Mouse (Mus musculus) neural tube, embryonic 12.5 days (tissue): Measurements from ENCODE around the gene Pald1. TPM values are rescaled to one million over a fixed set of nuclear protein-coding genes. Genes with fewer than 3 reads are reported as not detected.

ENCODE experiments used
- ATAC-seq: fragments of 200-750 bp; cut with Nextera tagmentation; 2 replicates; pipeline ENCODE4 v1.8.0; 2017; ENCODE audit warnings: low read depth, mild to moderate bottlenecking, moderate TSS enrichment, moderate library complexity; ENCODE audit not compliant: low FRiP score
- H3K27ac ChIP-seq: fragments of 300-500 bp; sonication (generic); 2 replicates; pipeline ENCODE4 v1.5.1; 2016
- H3K27me3 ChIP-seq: fragments of 300-500 bp; sonication (generic); replicated peaks from 2 replicates; pipeline ENCODE4 v1.6.1; 2016; ENCODE audit warnings: mild to moderate bottlenecking
- H3K36me3 ChIP-seq: fragments of 300-500 bp; sonication (generic); 2 replicates; pipeline ENCODE4 v1.6.1; 2016; ENCODE audit warnings: mild to moderate bottlenecking
- H3K4me1 ChIP-seq: fragments of 300-500 bp; sonication (generic); 2 replicates; pipeline ENCODE4 v1.6.1; 2016
- H3K4me2 ChIP-seq: fragments of 300-500 bp; sonication (generic); replicated peaks from 2 replicates; pipeline ENCODE4 v1.6.1; 2016; ENCODE audit warnings: mild to moderate bottlenecking
- H3K4me3 ChIP-seq: fragments of 300-500 bp; sonication (generic); 2 replicates; pipeline ENCODE4 v1.5.1; 2016
- H3K9ac ChIP-seq: fragments of 300-500 bp; sonication (generic); 2 replicates; pipeline ENCODE4 v1.6.1; 2016; ENCODE audit warnings: mild to moderate bottlenecking
- H3K9me3 ChIP-seq: fragments of 300-500 bp; sonication (generic); 2 replicates; pipeline ENCODE4 v1.6.1; 2016; ENCODE audit warnings: mild to moderate bottlenecking
- WGBS: fragments of 180-500 bp; shearing (Covaris S2); methylation state at CpG from one replicate; pipeline ENCODE4 v1.1.7; 2016; 5-methylcytosine and 5-hydroxymethylcytosine counted together
- polyA plus RNA-seq: library from polyadenylated mRNA; unstranded; fragments of >200 nt; fragmentation: Nextera tagmentation; extraction: Ambion mirVana; gene quantifications from 2 replicates; pipeline ENCODE4 v1.2.1, GENCODE M21; 2016

The Pald1 gene
- polyA plus RNA-seq, 1 experiment from 2014 or later = 32.8 TPM

DNA sequence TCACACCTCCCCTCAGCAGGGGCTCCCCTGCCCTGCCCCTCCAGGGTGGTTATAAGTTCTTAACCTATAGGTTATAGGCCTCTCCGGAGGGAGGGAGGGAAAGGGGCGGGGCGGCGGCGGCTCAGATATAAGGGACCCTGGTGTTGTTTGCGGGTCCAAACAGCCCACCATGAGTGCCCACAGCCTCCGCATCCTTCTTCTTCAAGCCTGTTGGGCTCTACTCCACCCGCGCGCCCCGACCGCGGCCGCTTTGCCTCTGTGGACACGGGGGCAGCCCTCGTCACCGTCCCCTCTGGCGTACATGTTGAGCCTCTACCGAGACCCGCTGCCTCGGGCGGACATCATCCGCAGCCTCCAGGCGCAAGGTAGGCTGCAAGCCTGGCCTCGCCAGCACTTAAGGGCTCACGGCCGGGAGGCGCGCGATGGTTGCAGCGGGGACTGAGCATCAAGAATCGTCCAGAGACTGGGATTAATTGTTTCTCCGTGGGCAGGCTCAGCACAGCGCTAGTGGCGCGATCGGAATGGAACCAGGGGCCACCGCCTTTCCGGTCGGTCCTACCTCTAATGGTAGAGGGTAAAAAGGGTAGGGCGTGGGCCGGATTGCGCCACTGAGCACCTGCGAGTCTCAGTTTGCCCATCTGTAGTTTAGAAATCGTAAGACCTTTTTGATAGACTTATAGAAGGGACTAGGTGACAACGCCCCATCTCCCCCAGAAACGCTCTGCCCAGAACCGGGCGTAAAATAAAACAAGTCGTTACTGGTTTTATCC lies 35.0 kb upstream of the Pald1 start:
- H3K9ac ChIP-seq = 0 out of 2 replicates have a peak overlapping the region, but pooled peaks have one; percentile 43
- peak overlapping the region; percentile 36 for H3K4me3 ChIP-seq
- H3K36me3 ChIP-seq = no peaks in the 10 kb centered on the region
- H3K4me1 ChIP-seq = peaks cover 10% of the 10 kb centered on the region
- ATAC-seq = 0 out of 2 replicates have a peak, but pooled peaks have one; percentile 35
- peak overlapping the region; percentile 68 for H3K4me2 ChIP-seq
- peaks cover 65% of the 10 kb centered on the region for H3K27me3 ChIP-seq
- WGBS = 1% methylated on average over 50 of the region's 50 CpGs
- no peaks in the 10 kb centered on the region for H3K9me3 ChIP-seq
- no peak overlapping the region for H3K27ac ChIP-seq

DNA sequence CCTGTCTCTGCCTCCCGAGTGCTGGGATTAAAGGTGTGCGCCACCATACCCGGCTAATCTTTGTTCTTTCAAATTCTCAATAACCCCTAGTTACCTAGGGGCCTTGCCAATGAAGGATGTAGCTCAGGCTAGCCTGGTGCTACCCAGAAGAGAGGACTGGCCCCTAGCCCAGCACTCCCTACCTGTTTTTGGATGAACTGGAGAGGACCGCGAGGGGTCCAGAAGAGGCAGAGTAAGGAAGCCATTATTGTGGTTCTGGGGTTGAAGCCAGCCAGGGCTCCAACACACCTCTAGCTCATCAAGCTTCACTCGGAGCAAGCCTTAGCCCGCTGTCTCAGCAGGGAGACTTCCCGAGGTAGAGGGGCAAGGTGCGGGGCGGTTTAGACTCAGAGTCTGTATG lies 34.3 kb upstream of the Pald1 start, which contains the start of gene Nodal:
Gene Nodal (plus strand): TSS at position 301 of the 400 bp plus-strand sequence.
- peaks cover 65% of the 10 kb centered on the region for H3K27me3 ChIP-seq

DNA sequence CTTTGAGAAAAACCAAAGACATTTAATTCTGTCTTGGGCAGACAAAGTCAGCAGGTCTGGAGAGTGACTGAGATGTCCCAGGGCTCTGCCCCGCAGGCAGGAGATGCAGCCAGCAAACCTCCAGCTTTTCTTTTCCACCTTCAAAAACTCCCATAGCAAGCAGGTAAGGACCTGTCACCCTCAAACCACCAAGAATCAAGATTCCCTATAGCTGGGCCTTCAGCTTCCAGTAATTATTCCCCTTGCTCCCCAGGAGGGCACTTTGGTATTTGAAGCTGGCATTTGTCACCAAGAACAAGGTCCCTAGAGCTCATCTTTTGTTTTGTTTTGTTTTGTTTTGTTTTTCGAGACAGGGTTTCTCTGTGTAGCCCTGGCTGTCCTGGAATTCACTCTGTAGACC lies 33.7 kb upstream of the Pald1 start:
- Histone ChIP-seq H3K9me3 (no peaks in the 10 kb centered on the region), H3K4me3 (no peak overlapping the region), H3K4me2 (no peak overlapping the region), H3K4me1 (peaks cover 10% of the 10 kb centered on the region), H3K27ac (no peak overlapping the region), H3K36me3 (no peaks in the 10 kb centered on the region), H3K9ac (no peak overlapping the region), H3K27me3 (peaks cover 65% of the 10 kb centered on the region)
- WGBS = 32% methylated on average over 2 of the region's 2 CpGs
- no peak for ATAC-seq

More for the DNA sequence above, 34.3 kb upstream of the Pald1 start, which contains the start of gene Nodal:
- Histone ChIP-seq H3K27ac (no peak within 1 kb of the TSS), H3K4me3 (peak within 1 kb of the TSS; percentile 36), H3K4me2 (peak within 1 kb of the TSS; percentile 68), H3K4me1 (peaks cover 10% of the 10 kb centered on the region), H3K9me3 (no peaks in the 10 kb centered on the region), H3K9ac (0 out of 2 replicates have a peak within 1 kb of the TSS, but pooled peaks have one; percentile 43), H3K36me3 (no peaks in the 10 kb centered on the region)
- no peak for ATAC-seq
- 21% methylated on average over 10 of the region's 10 CpGs for WGBS

DNA sequence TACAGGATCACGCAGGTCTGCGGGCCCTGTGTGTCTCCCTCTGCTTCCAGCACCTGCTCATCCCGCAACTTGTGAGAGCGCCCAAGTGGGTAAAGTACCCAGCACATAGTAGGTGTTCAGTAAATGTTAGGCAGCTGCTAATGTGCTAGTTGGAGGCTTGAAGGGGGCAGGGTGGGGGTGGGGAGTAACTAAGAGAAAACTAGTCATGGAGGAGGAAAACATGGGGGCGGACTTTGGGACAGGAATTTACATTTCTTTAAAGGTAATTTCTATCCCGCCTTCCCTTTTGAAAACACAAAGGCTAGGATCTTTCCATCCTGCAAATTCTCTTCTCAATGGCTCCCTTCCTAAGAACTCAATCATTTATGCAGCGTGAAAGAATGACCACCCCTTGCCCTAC lies 33.2 kb upstream of the Pald1 start:
- H3K27me3 ChIP-seq = peaks cover 65% of the 10 kb centered on the region
- ATAC-seq = no peak

DNA sequence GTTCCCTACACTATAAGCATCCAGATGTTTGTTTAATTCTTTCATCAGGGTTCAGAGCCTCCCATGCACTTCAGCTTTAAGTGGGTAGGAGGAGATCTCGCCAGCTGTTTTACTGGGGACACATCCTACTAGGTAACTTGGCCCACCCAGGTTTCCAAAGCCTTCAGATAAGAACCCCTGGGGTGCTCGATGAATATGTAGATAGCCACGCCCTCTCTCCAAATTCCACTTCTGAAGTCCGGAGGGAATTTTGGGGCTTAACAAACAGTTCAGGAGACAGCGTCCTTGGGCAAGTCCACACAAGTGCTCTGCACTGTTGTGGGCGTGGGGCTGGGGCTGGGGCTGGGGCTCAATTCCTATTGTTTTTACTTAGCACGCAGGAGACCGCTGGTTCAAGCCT lies 32.6 kb upstream of the Pald1 start:
- Histone ChIP-seq H3K27me3 (peaks cover 63% of the 10 kb centered on the region), H3K9me3 (no peaks in the 10 kb centered on the region), H3K4me2 (no peak overlapping the region), H3K4me1 (peaks cover 10% of the 10 kb centered on the region), H3K4me3 (no peak overlapping the region), H3K27ac (no peak overlapping the region), H3K9ac (no peak overlapping the region), H3K36me3 (no peaks in the 10 kb centered on the region)
- 9% methylated on average over 8 of the region's 8 CpGs for WGBS
- no peak for ATAC-seq

More for the DNA sequence above, 33.2 kb upstream of the Pald1 start:
- WGBS = 17% methylated on average over 7 of the region's 7 CpGs
- Histone ChIP-seq H3K9ac (no peak overlapping the region), H3K4me3 (no peak overlapping the region), H3K4me2 (no peak overlapping the region), H3K4me1 (peaks cover 10% of the 10 kb centered on the region), H3K9me3 (no peaks in the 10 kb centered on the region), H3K36me3 (no peaks in the 10 kb centered on the region), H3K27ac (no peak overlapping the region)

DNA sequence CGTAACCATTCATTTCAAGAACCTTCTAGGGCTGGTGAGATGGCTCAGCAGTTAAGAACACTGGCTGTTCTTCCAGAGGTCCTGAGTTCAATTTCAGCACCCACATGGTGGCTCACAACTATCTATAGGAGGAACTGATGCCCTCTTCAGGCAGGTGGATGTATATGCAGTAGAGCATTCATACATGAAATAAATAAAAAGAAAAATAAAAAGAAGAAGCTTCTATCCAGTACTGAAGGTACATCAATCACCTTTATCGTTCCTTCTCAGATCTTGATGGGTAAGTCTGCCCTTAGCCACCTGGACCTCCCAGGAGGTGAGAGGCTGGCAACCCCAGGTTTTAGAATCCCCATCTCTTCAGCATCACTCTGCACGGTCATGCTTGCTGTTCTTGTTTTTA lies 31.9 kb upstream of the Pald1 start:
- H3K9me3 ChIP-seq = no peaks in the 10 kb centered on the region
- H3K36me3 ChIP-seq = no peaks in the 10 kb centered on the region
- 65% methylated on average over 3 of the region's 3 CpGs for WGBS
- H3K27ac ChIP-seq = no peak overlapping the region
- H3K27me3 ChIP-seq = peaks cover 56% of the 10 kb centered on the region
- no peak for ATAC-seq
- no peak overlapping the region for H3K9ac ChIP-seq
- H3K4me1 ChIP-seq = peaks cover 10% of the 10 kb centered on the region
- H3K4me2 ChIP-seq = no peak overlapping the region
- H3K4me3 ChIP-seq = no peak overlapping the region

DNA sequence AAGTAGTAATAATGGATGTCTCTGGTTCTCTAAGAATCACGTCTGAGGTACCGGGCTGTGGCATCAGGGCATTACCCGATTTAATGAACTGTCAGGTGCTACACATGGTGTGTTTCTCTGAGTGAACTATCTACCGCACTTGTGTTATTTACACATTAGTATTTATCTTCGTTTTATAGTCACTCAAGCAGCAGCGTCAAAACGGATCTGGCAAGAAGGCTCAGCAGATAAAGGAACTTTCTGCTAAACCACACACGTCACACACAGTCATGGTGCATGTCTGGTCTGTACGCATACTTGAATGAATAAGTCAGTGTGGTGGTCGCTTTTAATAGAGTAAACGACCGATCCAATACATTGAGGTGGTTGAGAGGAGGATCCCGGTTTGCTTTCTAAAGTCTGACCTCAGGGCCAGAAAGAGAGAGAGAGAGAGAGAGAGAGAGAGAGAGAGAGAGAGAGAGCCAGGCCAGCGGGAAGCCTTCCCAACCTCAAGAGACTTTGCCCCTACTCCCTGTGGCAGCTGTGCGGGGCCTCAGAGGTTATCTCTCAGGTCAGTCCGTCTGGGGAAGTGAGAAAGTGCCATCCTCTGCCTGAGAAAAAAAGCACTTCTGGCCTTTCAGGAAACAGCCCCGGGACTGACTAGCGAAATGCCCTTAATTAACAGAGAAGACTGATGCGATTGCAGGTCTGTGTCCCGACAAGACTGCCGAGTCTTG lies 29.7 kb upstream of the Pald1 start:
- peaks cover 35% of the 10 kb centered on the region for H3K27me3 ChIP-seq
- no peaks in the 10 kb centered on the region for H3K36me3 ChIP-seq
- no peak overlapping the region for H3K4me3 ChIP-seq
- ATAC-seq = no peak
- H3K4me2 ChIP-seq = no peak overlapping the region
- peaks cover 4% of the 10 kb centered on the region; the same call in 1 of the 2 replicates for H3K4me1 ChIP-seq
- H3K27ac ChIP-seq = no peak overlapping the region
- WGBS = 56% methylated on average over 21 of the region's 21 CpGs
- no peak overlapping the region for H3K9ac ChIP-seq
- H3K9me3 ChIP-seq = no peaks in the 10 kb centered on the region

DNA sequence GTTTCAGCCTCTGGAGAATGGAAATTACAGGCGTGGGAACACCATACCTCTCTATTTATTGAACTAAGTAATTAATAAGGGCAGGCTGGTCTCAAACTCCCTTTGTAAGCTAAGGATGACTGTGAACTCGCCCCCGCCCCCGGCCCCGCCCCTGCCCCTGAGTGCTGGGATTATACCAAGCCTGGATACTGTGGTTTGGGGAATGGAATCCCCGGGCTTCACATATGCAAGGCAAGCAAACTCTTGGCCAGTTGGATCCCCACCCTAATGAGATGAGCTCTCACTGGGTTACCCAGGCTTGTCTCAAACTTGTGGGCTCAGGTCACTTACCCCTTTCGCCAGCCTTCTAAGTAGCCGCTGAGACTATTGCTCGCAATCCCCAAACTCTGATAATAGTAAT lies 26.9 kb upstream of the Pald1 start:
- H3K27ac ChIP-seq = no peak overlapping the region
- H3K9me3 ChIP-seq = no peaks in the 10 kb centered on the region
- H3K27me3 ChIP-seq = peaks cover 17% of the 10 kb centered on the region
- H3K4me1 ChIP-seq = no peaks in the 10 kb centered on the region
- no peak overlapping the region for H3K4me3 ChIP-seq
- no peak overlapping the region for H3K9ac ChIP-seq
- ATAC-seq = no peak
- no peak overlapping the region for H3K4me2 ChIP-seq
- WGBS = 30% methylated on average over 9 of the region's 9 CpGs
- no peaks in the 10 kb centered on the region for H3K36me3 ChIP-seq

DNA sequence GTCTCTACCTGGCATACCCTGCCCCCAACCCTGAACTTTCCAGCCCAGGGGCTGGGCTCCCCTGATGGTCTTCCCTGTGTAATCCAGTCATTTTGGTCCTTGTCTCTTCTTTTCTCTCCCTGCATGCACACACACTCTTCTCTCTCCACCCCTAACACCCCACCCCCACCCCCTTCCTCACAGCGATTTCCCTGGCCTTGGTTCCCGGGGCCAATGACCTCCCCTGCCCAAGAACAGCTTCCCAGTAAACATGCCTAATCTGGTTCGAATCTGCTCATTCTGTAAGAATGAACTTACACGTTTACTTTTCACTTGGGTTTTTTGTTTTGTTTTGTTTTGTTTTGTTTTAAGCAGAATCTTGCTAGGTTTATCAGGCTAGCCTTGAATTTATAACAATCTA lies 26.4 kb upstream of the Pald1 start:
- H3K36me3 ChIP-seq = no peaks in the 10 kb centered on the region
- no peak overlapping the region for H3K4me3 ChIP-seq
- no peaks in the 10 kb centered on the region for H3K9me3 ChIP-seq
- H3K9ac ChIP-seq = no peak overlapping the region
- no peak for ATAC-seq
- 12% methylated on average over 4 of the region's 4 CpGs for WGBS
- no peak overlapping the region for H3K4me2 ChIP-seq
- peaks cover 13% of the 10 kb centered on the region for H3K27me3 ChIP-seq
- no peak overlapping the region for H3K27ac ChIP-seq
- no peaks in the 10 kb centered on the region for H3K4me1 ChIP-seq

DNA sequence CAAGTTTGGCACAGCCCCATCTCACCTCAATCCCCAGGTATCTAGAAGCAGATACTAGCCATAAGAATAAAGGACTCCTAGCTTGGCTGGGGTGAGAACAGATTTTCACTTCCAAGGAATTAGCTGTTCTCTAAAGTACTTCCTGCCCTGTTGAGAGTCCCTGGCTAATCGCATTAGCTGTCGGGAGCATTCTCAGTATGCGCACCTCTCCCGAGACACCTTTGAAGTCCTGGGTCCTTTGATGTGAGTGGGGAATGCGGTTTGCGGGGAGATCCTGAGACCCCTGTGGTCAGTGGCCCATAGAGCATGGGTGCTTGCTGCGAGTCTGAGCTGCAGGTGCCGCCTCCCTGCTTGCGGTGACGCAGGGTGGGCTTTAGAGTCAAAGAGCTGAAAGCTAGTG lies 22.6 kb upstream of the Pald1 start:
- H3K4me3 ChIP-seq = no peak overlapping the region
- no peak overlapping the region for H3K4me2 ChIP-seq
- no peak overlapping the region for H3K9ac ChIP-seq
- H3K27ac ChIP-seq = no peak overlapping the region
- no peak for ATAC-seq
- H3K36me3 ChIP-seq = no peaks in the 10 kb centered on the region
- 17% methylated on average over 10 of the region's 10 CpGs for WGBS
- no peaks in the 10 kb centered on the region for H3K4me1 ChIP-seq
- H3K27me3 ChIP-seq = peaks cover 10% of the 10 kb centered on the region
- no peaks in the 10 kb centered on the region for H3K9me3 ChIP-seq

DNA sequence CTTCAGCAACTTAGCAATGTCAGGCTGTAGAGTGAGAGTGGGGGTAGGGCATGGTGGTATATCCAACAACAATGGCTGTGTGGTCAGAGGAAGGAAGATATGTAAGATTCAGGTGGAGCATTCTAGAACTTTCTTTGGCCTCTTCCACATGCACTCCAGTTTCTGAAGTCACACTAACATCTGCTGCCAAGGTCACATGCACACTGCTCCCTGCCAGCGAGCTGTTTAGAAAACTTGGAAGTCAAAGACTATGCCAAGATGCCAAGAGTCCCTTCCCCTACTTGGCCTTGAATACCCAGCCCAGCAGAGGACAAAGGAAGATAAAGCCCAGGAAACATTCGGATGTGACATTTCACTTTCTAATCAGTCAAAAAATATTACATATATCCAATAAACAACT lies 19.6 kb upstream of the Pald1 start:
- Histone ChIP-seq H3K27me3 (peaks cover 10% of the 10 kb centered on the region), H3K36me3 (no peaks in the 10 kb centered on the region), H3K4me2 (no peak overlapping the region), H3K9me3 (no peaks in the 10 kb centered on the region), H3K4me1 (no peaks in the 10 kb centered on the region), H3K9ac (no peak overlapping the region), H3K4me3 (no peak overlapping the region), H3K27ac (no peak overlapping the region)
- ATAC-seq = no peak
- 88% methylated on average over 2 of the region's 2 CpGs for WGBS

DNA sequence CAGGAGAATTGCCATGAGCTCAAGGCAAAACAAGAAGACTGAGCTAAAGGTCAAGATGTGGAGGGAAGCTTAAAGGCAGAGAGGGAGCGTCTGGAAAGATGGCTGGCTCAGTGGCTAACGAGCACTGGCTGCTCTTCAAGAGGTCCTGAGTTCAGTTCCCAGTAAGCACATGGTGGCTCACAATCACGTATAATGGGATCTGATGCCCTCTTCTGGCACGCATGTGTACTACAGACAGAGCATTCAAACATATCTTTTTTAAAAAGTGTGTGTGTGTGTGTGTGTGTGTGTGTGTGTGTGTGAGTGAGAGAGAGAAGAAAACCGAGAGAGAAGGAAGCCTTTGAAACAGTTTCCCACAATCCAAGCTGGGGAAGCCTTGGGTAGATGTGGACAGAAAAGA lies 19.1 kb upstream of the Pald1 start:
- ATAC-seq = no peak
- no peaks in the 10 kb centered on the region for H3K36me3 ChIP-seq
- no peak overlapping the region for H3K9ac ChIP-seq
- H3K9me3 ChIP-seq = no peaks in the 10 kb centered on the region
- H3K4me1 ChIP-seq = no peaks in the 10 kb centered on the region
- no peak overlapping the region for H3K4me2 ChIP-seq
- H3K4me3 ChIP-seq = no peak overlapping the region
- peaks cover 10% of the 10 kb centered on the region for H3K27me3 ChIP-seq
- H3K27ac ChIP-seq = no peak overlapping the region
- WGBS = 79% methylated on average over 5 of the region's 5 CpGs
